Mouse (Mus musculus) layer of hippocampus, adult 2 months (tissue): ENCODE results near the gene Stk38. TPM values are rescaled to one million over a fixed set of nuclear protein-coding genes. Genes with fewer than 3 reads are reported as not detected.
"Not testable (repeated sequence)": the region's sequence is repeated elsewhere in the genome, so short reads cannot be mapped to it uniquely, and the experiment has no call there.

Source experiments
- DNase-seq, 2 experiments: peaks; one replicate each; pipeline ENCODE4 v3.0.0; 2022; ENCODE audit warnings: low spot score in 2 of 2
- H3K27ac ChIP-seq: fragments of 200-600 bp; 2 replicates; pipeline ENCODE4 v1.8.1; 2022
- H3K4me3 ChIP-seq: fragments of 200-600 bp; 2 replicates; pipeline ENCODE4 v1.8.1; 2022; ENCODE audit warnings: mild to moderate bottlenecking
- CTCF ChIP-seq: fragments of 200-600 bp; conservative IDR thresholded peaks from 2 replicates; pipeline ENCODE4 v1.8.1; 2022; ENCODE audit warnings: antibody characterized with exemption, mild to moderate bottlenecking, moderate library complexity
- total RNA-seq, 2 experiments: library from RNA; stranded (reverse); gene quantifications; 2 replicates each; pipeline ENCODE4 v1.2.3; 2021

The Stk38 gene
- total RNA-seq, 2 experiments from 2014 or later, result 50.4 to 65.6 TPM

- no peak for DNase-seq
- Histone ChIP-seq H3K4me3 (no peak overlapping the region), H3K27ac (no peak overlapping the region)
- no peak; the same call in 1 of the 2 replicates for TF ChIP-seq CTCF
Measured at GRCm38 (mm10) chr17:29047697-29048514, 40.1 kb upstream of the Stk38 start.

GRCm38 (mm10) chr17:29046863-29047262 lies 39.1 kb upstream of the Stk38 start:
- H3K27ac ChIP-seq, result no peak overlapping the region
- H3K4me3 ChIP-seq, result no peak overlapping the region
- DNase-seq, result no peak
- TF ChIP-seq CTCF, result no peak

- no peak for TF ChIP-seq CTCF
- no peak overlapping the region for H3K27ac ChIP-seq
- DNase-seq, result no peak
- H3K4me3 ChIP-seq, result no peak overlapping the region
Measured at GRCm38 (mm10) chr17:29045741-29046530, 38.1 kb upstream of the Stk38 start.

GRCm38 (mm10) chr17:29044925-29045319 lies 37.1 kb upstream of the Stk38 start:
- Histone ChIP-seq H3K4me3 (no peak overlapping the region), H3K27ac (no peak overlapping the region)
- TF ChIP-seq CTCF, result peak; percentile 89
- no peak for DNase-seq

GRCm38 (mm10) chr17:29044146-29044924 lies 36.5 kb upstream of the Stk38 start:
- DNase-seq, result no peak
- no peak overlapping the region for H3K27ac ChIP-seq
- TF ChIP-seq CTCF, result no peak
- H3K4me3 ChIP-seq, result no peak overlapping the region

- Histone ChIP-seq H3K4me3 (no peak overlapping the region), H3K27ac (no peak overlapping the region)
- DNase-seq, result no peak
- no peak for TF ChIP-seq CTCF
Measured at GRCm38 (mm10) chr17:29043583-29043982, 35.8 kb upstream of the Stk38 start.

GRCm38 (mm10) chr17:29042569-29042968 lies 34.8 kb upstream of the Stk38 start:
- Histone ChIP-seq H3K4me3 (no peak overlapping the region), H3K27ac (no peak overlapping the region)
- DNase-seq, result no peak
- no peak for TF ChIP-seq CTCF

GRCm38 (mm10) chr17:29041632-29042031 lies 33.8 kb upstream of the Stk38 start:
- DNase-seq, H3K4me3 ChIP-seq, H3K27ac ChIP-seq: not testable (repeated sequence)

- DNase-seq, result no peak
- H3K27ac ChIP-seq, result no peak overlapping the region; the same call in 1 of the 2 replicates
- no peak for TF ChIP-seq CTCF
- no peak overlapping the region; the same call in 1 of the 2 replicates for H3K4me3 ChIP-seq
Measured at GRCm38 (mm10) chr17:29039351-29039750, 31.6 kb upstream of the Stk38 start.

GRCm38 (mm10) chr17:29035506-29035905 lies 27.7 kb upstream of the Stk38 start:
- no peak for DNase-seq
- H3K4me3 ChIP-seq, result peak overlapping the region; percentile 15; the same call in 1 of the 2 replicates
- no peak overlapping the region for H3K27ac ChIP-seq
- TF ChIP-seq CTCF, result no peak

GRCm38 (mm10) chr17:29034264-29034663 lies 26.5 kb upstream of the Stk38 start:
- DNase-seq, result no peak
- Histone ChIP-seq H3K27ac (peak overlapping the region; percentile 98; the same call in 1 of the 2 replicates), H3K4me3 (peak overlapping the region; percentile 95)
- no peak for TF ChIP-seq CTCF

- Histone ChIP-seq H3K4me3 (peak overlapping the region; percentile 95), H3K27ac (peak overlapping the region; percentile 98)
- TF ChIP-seq CTCF, result no peak
- DNase-seq, result no peak
Measured at GRCm38 (mm10) chr17:29033569-29034061, 25.8 kb upstream of the Stk38 start.
